Mouse (Mus musculus): ENCODE data around the gene Cdc34. TPM values are rescaled to one million over a fixed set of nuclear protein-coding genes. Genes with fewer than 3 reads are reported as not detected.

The Cdc34 gene
- polyA plus RNA-seq, 1 experiment from 2014 or later = 213 TPM

DNA sequence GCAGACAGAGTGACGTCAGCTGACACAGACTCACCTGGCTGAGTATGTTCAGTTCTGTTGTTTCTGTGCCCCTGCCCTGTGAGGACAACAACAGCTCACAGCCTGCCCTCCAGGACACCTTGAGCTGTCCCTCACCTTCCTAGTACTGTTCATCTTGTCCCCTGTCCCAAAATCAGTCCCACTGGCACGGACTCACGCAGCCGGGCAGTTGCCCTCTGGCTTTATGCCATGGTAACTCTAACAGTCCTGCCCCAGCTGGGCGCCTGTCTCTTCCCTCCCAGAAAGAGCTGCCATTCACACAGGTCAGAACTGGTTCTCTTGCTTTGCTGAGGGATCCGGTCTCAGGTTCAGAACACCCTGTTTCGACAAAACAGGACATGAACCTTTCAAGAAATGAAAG, 29.2 kb upstream of the Cdc34 start:
- ATAC-seq (replicated peaks; ENCODE audit: low FRiP score) = no peak
- Histone ChIP-seq H3K9ac (ENCODE audit: low read depth, low read length) (no peak overlapping the region), H3K4me2 (no peak overlapping the region), H3K4me3 (ENCODE audit: low read depth, low read length) (no peak overlapping the region), H3K9me3 (ENCODE audit: control insufficient read depth, low read length) (no peaks in the 10 kb centered on the region), H3K4me1 (replicated peaks; ENCODE audit: control insufficient read depth, insufficient read depth, low read length) (no peaks in the 10 kb centered on the region), H3K27me3 (replicated peaks; ENCODE audit: control insufficient read depth, insufficient read depth, low read length) (peaks cover 3% of the 10 kb centered on the region), H3K36me3 (ENCODE audit: control insufficient read depth, insufficient read depth, low read length) (no peaks in the 10 kb centered on the region), H3K27ac (ENCODE audit: low read depth, low read length) (no peak overlapping the region)
- DNase-seq (ENCODE audit: low spot score) = no peak
- WGBS = 87% methylated on average over 7 of the region's 7 CpGs

- H3K9me3 ChIP-seq (ENCODE audit: control insufficient read depth, low read length) = no peaks in the 10 kb centered on the region
- H3K9ac ChIP-seq (ENCODE audit: low read depth, low read length) = no peak overlapping the region
- H3K4me2 ChIP-seq = no peak overlapping the region
- no peaks in the 10 kb centered on the region for H3K36me3 ChIP-seq (ENCODE audit: control insufficient read depth, insufficient read depth, low read length)
- 50% methylated on average over 1 of the region's 1 CpGs for WGBS
- peaks cover 3% of the 10 kb centered on the region for H3K27me3 ChIP-seq (replicated peaks; ENCODE audit: control insufficient read depth, insufficient read depth, low read length)
- no peaks in the 10 kb centered on the region for H3K4me1 ChIP-seq (replicated peaks; ENCODE audit: control insufficient read depth, insufficient read depth, low read length)
- ATAC-seq (replicated peaks; ENCODE audit: low FRiP score) = no peak
- DNase-seq (ENCODE audit: low spot score) = no peak
- no peak overlapping the region for H3K27ac ChIP-seq (ENCODE audit: low read depth, low read length)
- no peak overlapping the region for H3K4me3 ChIP-seq (ENCODE audit: low read depth, low read length)
Observed at GRCm38 (mm10) chr10:79654946-79655395, 27.0 kb upstream of the Cdc34 start.

GRCm38 (mm10) chr10:79658829-79659228, 23.2 kb upstream of the Cdc34 start:
- Histone ChIP-seq H3K9ac (ENCODE audit: low read depth, low read length) (no peak overlapping the region), H3K27me3 (replicated peaks; ENCODE audit: control insufficient read depth, insufficient read depth, low read length) (peaks cover 3% of the 10 kb centered on the region), H3K4me2 (no peak overlapping the region), H3K4me3 (ENCODE audit: low read depth, low read length) (no peak overlapping the region), H3K9me3 (ENCODE audit: control insufficient read depth, low read length) (no peaks in the 10 kb centered on the region), H3K4me1 (replicated peaks; ENCODE audit: control insufficient read depth, insufficient read depth, low read length) (no peaks in the 10 kb centered on the region; the same call in 1 of the 2 replicates), H3K36me3 (ENCODE audit: control insufficient read depth, insufficient read depth, low read length) (no peaks in the 10 kb centered on the region), H3K27ac (ENCODE audit: low read depth, low read length) (no peak overlapping the region)
- DNase-seq (ENCODE audit: low spot score) (no peak), ATAC-seq (replicated peaks; ENCODE audit: low FRiP score) (no peak)
- WGBS = 13% methylated on average over 4 of the region's 4 CpGs

DNA sequence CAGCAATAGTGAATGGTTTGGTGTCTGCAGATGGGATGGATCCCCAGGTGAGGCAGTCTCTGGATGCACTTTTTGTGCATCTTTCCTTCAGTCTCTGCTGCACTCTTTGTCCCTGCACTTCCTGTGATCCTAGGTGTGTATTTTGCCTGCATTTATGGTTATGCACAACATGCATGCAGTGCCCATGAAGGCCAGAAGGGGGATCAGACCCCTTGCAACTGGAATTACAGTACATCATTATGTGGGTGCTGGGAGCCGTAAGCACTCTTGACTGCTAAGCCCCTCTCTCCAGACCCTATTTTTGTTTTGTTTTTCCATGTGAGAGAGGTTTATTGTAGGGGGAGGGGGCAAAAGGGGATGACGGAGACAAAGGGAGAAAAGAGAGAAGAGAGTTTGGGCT, 21.7 kb upstream of the Cdc34 start:
- Histone ChIP-seq H3K4me1 (replicated peaks; ENCODE audit: control insufficient read depth, insufficient read depth, low read length) (peaks cover 2% of the 10 kb centered on the region; the same call in 1 of the 2 replicates), H3K4me2 (no peak overlapping the region), H3K9ac (ENCODE audit: low read depth, low read length) (no peak overlapping the region), H3K27me3 (replicated peaks; ENCODE audit: control insufficient read depth, insufficient read depth, low read length) (no peaks in the 10 kb centered on the region; the same call in 1 of the 2 replicates), H3K9me3 (ENCODE audit: control insufficient read depth, low read length) (no peaks in the 10 kb centered on the region), H3K27ac (ENCODE audit: low read depth, low read length) (no peak overlapping the region), H3K36me3 (ENCODE audit: control insufficient read depth, insufficient read depth, low read length) (no peaks in the 10 kb centered on the region), H3K4me3 (ENCODE audit: low read depth, low read length) (no peak overlapping the region)
- whole genome bisulfite sequencing = 74% methylated on average over 2 of the region's 2 CpGs
- DNase-seq (ENCODE audit: low spot score) = no peak
- no peak for ATAC-seq (replicated peaks; ENCODE audit: low FRiP score)

DNA sequence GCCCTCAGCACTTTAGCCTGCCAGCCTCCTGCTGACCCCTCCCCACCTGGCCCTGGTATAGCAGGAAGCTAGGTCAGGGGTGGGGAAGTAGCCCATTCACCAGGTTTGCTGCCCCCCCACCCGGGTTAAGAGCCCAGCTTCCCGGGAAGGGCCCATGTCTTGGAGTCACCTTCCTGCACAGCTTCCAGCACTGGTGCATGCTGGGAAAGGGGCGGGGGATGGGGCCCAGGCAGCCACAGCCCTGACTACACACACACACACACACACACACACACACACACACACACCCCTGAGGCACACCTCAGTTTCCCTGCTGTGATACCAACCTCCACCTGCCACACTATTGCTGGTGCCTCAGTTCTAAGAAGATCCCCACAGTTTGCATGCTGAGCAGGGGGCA, 20.1 kb upstream of the Cdc34 start:
- no peak overlapping the region for H3K4me2 ChIP-seq
- H3K27me3 ChIP-seq (replicated peaks; ENCODE audit: control insufficient read depth, insufficient read depth, low read length) = no peaks in the 10 kb centered on the region
- no peak for DNase-seq (ENCODE audit: low spot score)
- H3K9me3 ChIP-seq (ENCODE audit: control insufficient read depth, low read length) = no peaks in the 10 kb centered on the region
- no peak for ATAC-seq (replicated peaks; ENCODE audit: low FRiP score)
- no peak overlapping the region for H3K9ac ChIP-seq (ENCODE audit: low read depth, low read length)
- H3K4me3 ChIP-seq (ENCODE audit: low read depth, low read length) = no peak overlapping the region
- H3K4me1 ChIP-seq (replicated peaks; ENCODE audit: control insufficient read depth, insufficient read depth, low read length) = peaks cover 2% of the 10 kb centered on the region; the same call in 1 of the 2 replicates
- H3K36me3 ChIP-seq (ENCODE audit: control insufficient read depth, insufficient read depth, low read length) = no peaks in the 10 kb centered on the region
- 42% methylated on average over 3 of the region's 3 CpGs for WGBS
- H3K27ac ChIP-seq (ENCODE audit: low read depth, low read length) = no peak overlapping the region

GRCm38 (mm10) chr10:79664131-79664665, 17.8 kb upstream of the Cdc34 start, which contains the start of gene Madcam1:
TSS of gene Madcam1 (plus strand) at chr10:79664559.
- Histone ChIP-seq H3K27me3 (replicated peaks; ENCODE audit: control insufficient read depth, insufficient read depth, low read length) (no peaks in the 10 kb centered on the region), H3K36me3 (ENCODE audit: control insufficient read depth, insufficient read depth, low read length) (no peaks in the 10 kb centered on the region), H3K27ac (ENCODE audit: low read depth, low read length) (no peak within 1 kb of the TSS), H3K4me1 (replicated peaks; ENCODE audit: control insufficient read depth, insufficient read depth, low read length) (peaks cover 2% of the 10 kb centered on the region; the same call in 1 of the 2 replicates), H3K9ac (ENCODE audit: low read depth, low read length) (no peak within 1 kb of the TSS), H3K4me3 (ENCODE audit: low read depth, low read length) (no peak within 1 kb of the TSS), H3K4me2 (no peak within 1 kb of the TSS), H3K9me3 (ENCODE audit: control insufficient read depth, low read length) (no peaks in the 10 kb centered on the region)
- ATAC-seq (replicated peaks; ENCODE audit: low FRiP score) (peak; percentile 40; the same call in 1 of the 2 replicates), DNase-seq (ENCODE audit: low spot score) (peak; percentile 75)
- WGBS = 15% methylated on average over 13 of the region's 13 CpGs

- WGBS = 83% methylated on average over 8 of the region's 8 CpGs
Observed at GRCm38 (mm10) chr10:79665051-79665450, 16.9 kb upstream of the Cdc34 start.

GRCm38 (mm10) chr10:79666493-79666892, 15.5 kb upstream of the Cdc34 start:
- ATAC-seq (replicated peaks; ENCODE audit: low FRiP score) (no peak), DNase-seq (ENCODE audit: low spot score) (no peak)
- H3K9ac ChIP-seq (ENCODE audit: low read depth, low read length) = no peak overlapping the region
- H3K9me3 ChIP-seq (ENCODE audit: control insufficient read depth, low read length) = no peaks in the 10 kb centered on the region
- no peak overlapping the region for H3K4me2 ChIP-seq
- peaks cover 13% of the 10 kb centered on the region for H3K4me1 ChIP-seq (replicated peaks; ENCODE audit: control insufficient read depth, insufficient read depth, low read length)
- no peaks in the 10 kb centered on the region for H3K36me3 ChIP-seq (ENCODE audit: control insufficient read depth, insufficient read depth, low read length)
- WGBS = 56% methylated on average over 9 of the region's 9 CpGs
- H3K27ac ChIP-seq (ENCODE audit: low read depth, low read length) = no peak overlapping the region
- H3K27me3 ChIP-seq (replicated peaks; ENCODE audit: control insufficient read depth, insufficient read depth, low read length) = no peaks in the 10 kb centered on the region
- no peak overlapping the region for H3K4me3 ChIP-seq (ENCODE audit: low read depth, low read length)

More at GRCm38 (mm10) chr10:79665051-79665450, 16.9 kb upstream of the Cdc34 start:
- ATAC-seq (replicated peaks; ENCODE audit: low FRiP score) (no peak), DNase-seq (ENCODE audit: low spot score) (no peak)
- Histone ChIP-seq H3K4me2 (no peak overlapping the region), H3K4me3 (ENCODE audit: low read depth, low read length) (no peak overlapping the region), H3K4me1 (replicated peaks; ENCODE audit: control insufficient read depth, insufficient read depth, low read length) (peaks cover 2% of the 10 kb centered on the region), H3K9ac (ENCODE audit: low read depth, low read length) (no peak overlapping the region), H3K27ac (ENCODE audit: low read depth, low read length) (no peak overlapping the region), H3K36me3 (ENCODE audit: control insufficient read depth, insufficient read depth, low read length) (no peaks in the 10 kb centered on the region), H3K9me3 (ENCODE audit: control insufficient read depth, low read length) (no peaks in the 10 kb centered on the region), H3K27me3 (replicated peaks; ENCODE audit: control insufficient read depth, insufficient read depth, low read length) (no peaks in the 10 kb centered on the region)

DNA sequence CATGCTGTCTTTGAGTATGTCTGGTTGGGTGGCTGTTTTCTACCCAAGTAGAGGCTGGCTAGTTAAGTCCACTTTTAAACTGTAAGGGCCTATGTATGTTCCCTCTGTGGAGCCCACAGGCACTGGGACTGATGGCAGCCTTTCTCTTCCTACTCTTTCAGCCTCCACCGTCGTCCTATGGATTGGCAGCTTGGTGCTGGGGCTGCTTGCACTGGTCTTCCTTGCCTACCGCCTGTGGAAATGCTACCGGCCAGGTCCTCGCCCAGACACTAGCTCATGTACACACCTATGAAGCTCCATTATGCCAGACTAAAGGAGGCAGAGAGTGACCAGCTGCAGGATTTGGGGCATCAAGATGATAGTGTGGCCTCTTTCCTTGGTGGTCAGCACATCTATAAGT, 13.9 kb upstream of the Cdc34 start:
- no peaks in the 10 kb centered on the region for H3K27me3 ChIP-seq (replicated peaks; ENCODE audit: control insufficient read depth, insufficient read depth, low read length)
- DNase-seq (ENCODE audit: low spot score) = no peak
- H3K27ac ChIP-seq (ENCODE audit: low read depth, low read length) = no peak overlapping the region
- H3K4me2 ChIP-seq = no peak overlapping the region
- no peaks in the 10 kb centered on the region for H3K9me3 ChIP-seq (ENCODE audit: control insufficient read depth, low read length)
- WGBS = 76% methylated on average over 5 of the region's 5 CpGs
- no peaks in the 10 kb centered on the region for H3K36me3 ChIP-seq (ENCODE audit: control insufficient read depth, insufficient read depth, low read length)
- H3K4me3 ChIP-seq (ENCODE audit: low read depth, low read length) = no peak overlapping the region
- H3K4me1 ChIP-seq (replicated peaks; ENCODE audit: control insufficient read depth, insufficient read depth, low read length) = peaks cover 13% of the 10 kb centered on the region
- H3K9ac ChIP-seq (ENCODE audit: low read depth, low read length) = no peak overlapping the region
- no peak for ATAC-seq (replicated peaks; ENCODE audit: low FRiP score)

All from liver, embryonic 11.5 days (tissue).